Mouse (Mus musculus): Measurements from ENCODE around the gene Olfr1302. TPM values are rescaled to one million over a fixed set of nuclear protein-coding genes. Genes with fewer than 3 reads are reported as not detected.

Olfr1302 gene
- polyA plus RNA-seq (2015; fragmentation: Nextera tagmentation; extraction: Ambion mirVana), result not detected in 2 replicates

DNA sequence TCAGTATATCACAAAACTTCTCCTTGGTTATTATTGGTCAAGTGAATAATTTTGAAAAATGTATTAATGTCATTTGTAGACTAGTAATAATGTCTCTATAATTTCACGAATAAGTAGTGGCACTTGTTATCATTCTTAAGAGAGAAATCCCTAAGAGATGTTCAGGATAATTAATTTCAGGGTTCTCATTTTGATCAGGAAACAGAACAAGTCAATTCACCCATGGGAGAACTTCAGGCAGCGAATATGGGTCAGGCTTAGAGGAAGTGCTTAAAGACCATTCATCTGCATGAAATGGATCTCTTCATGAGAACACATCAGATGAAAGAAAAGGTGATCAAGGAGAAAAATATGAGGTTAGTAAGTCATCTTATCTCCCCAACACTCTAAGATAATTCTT, at the start of gene Olfr1302:
Gene Olfr1302 (plus strand): TSS at position 301 of the 400 bp plus-strand sequence.
- no peak within 1 kb of the TSS for H3K4me2 ChIP-seq
- H3K27me3 ChIP-seq (replicated peaks), result no peaks in the 10 kb centered on the region
- H3K36me3 ChIP-seq, result no peaks in the 10 kb centered on the region
- H3K4me3 ChIP-seq, result no peak within 1 kb of the TSS
- H3K9ac ChIP-seq, result no peak within 1 kb of the TSS
- H3K4me1 ChIP-seq, result no peaks in the 10 kb centered on the region
- no peak within 1 kb of the TSS for H3K27ac ChIP-seq (replicated peaks)
- ATAC-seq (ENCODE audit: extremely low read depth, insufficient number of reproducible peaks, low FRiP score, low TSS enrichment), result no peak
- WGBS, result 67% methylated on average over 2 of the region's 2 CpGs
- H3K9me3 ChIP-seq, result no peaks in the 10 kb centered on the region

DNA sequence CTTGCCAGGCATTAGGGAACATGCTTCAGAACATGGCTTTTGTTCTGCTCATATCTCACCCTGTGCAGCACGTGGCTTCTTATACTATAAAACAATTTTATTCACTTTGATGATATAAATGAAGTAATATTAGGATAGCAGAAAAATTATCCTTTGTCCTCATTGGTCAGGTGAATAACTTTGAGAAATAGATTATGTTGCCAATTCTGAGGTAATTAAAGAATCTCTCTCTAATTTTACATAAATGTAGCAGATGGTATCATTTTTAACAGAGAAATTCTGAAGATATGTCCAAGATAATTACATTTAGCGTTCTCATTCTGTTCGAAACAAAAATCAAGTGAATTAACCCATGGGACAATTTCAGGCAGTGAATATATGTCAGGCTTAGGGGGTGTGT, 26.5 kb upstream of the Olfr1302 start, which contains the start of gene Olfr1301:
Gene Olfr1301 (plus strand): TSS at position 301 of the 400 bp plus-strand sequence.
- Histone ChIP-seq H3K9me3 (no peaks in the 10 kb centered on the region), H3K4me3 (no peak within 1 kb of the TSS), H3K27me3 (replicated peaks) (no peaks in the 10 kb centered on the region), H3K27ac (replicated peaks) (no peak within 1 kb of the TSS), H3K36me3 (no peaks in the 10 kb centered on the region), H3K9ac (no peak within 1 kb of the TSS), H3K4me1 (no peaks in the 10 kb centered on the region), H3K4me2 (no peak within 1 kb of the TSS)
- ATAC-seq (ENCODE audit: extremely low read depth, insufficient number of reproducible peaks, low FRiP score, low TSS enrichment), result no peak
- 67% methylated on average over 3 of the region's 3 CpGs for WGBS

DNA sequence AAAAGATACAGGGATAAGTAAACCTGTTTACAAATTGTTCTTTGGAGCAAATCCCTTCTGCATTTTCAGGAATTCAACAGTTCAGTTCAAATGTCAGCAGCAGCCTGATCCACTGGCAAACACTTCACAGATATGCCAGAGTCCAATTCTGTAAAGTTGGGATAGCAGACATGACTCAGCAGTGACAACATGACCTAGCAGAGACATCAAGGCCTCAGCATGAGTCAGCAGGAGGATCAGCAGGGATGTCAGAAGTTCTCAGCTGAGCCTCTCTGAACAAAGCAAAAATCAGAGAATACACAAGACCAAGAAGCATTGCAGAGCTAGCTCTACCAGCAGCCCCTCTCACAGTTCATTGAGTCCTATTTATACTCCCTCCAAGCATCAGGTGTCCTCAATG, 35.7 kb downstream of the Olfr1302 start:
- H3K36me3 ChIP-seq, result no peaks in the 10 kb centered on the region
- no peak overlapping the region for H3K9ac ChIP-seq
- H3K4me1 ChIP-seq, result no peaks in the 10 kb centered on the region
- H3K9me3 ChIP-seq, result no peaks in the 10 kb centered on the region
- ATAC-seq (ENCODE audit: extremely low read depth, insufficient number of reproducible peaks, low FRiP score, low TSS enrichment), result no peak
- no peak overlapping the region for H3K27ac ChIP-seq (replicated peaks)
- H3K4me3 ChIP-seq, result no peak overlapping the region
- H3K27me3 ChIP-seq (replicated peaks), result no peaks in the 10 kb centered on the region
- no peak overlapping the region for H3K4me2 ChIP-seq

DNA sequence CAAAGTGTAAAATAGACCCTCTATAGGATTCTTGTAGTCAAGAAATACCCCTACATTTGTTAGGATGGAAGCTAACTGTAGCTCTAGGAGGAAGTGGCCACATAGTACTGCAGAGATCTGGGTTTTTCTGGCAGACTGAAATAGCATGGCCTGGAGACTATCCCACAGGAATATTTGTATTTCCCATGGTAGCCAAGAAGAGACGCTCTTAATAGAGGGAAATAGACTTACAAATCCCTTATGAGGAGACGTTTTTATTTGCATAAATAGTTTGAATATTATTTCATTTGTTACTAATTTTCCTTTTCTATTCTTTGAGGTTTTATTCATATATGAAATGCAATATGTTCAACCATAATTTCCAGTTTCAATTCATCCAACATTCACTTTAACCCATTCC, 43.0 kb downstream of the Olfr1302 start, which contains the start of gene Olfr1303:
Gene Olfr1303 (minus strand): TSS at position 101 of the 400 bp plus-strand sequence.
- Histone ChIP-seq H3K27ac (replicated peaks) (no peak within 1 kb of the TSS), H3K9me3 (no peaks in the 10 kb centered on the region), H3K27me3 (replicated peaks) (no peaks in the 10 kb centered on the region), H3K36me3 (no peaks in the 10 kb centered on the region), H3K4me2 (no peak within 1 kb of the TSS), H3K9ac (no peak within 1 kb of the TSS), H3K4me3 (no peak within 1 kb of the TSS), H3K4me1 (no peaks in the 10 kb centered on the region)
- no peak for ATAC-seq (ENCODE audit: extremely low read depth, insufficient number of reproducible peaks, low FRiP score, low TSS enrichment)
- 70% methylated on average over 2 of the region's 2 CpGs for whole genome bisulfite sequencing

Other genes starting within 250 kb of the Olfr1302 start
- gene Olfr1294, start 237.1 kb upstream of the Olfr1302 start, polyA plus RNA-seq (2015; fragmentation: Nextera tagmentation; extraction: Ambion mirVana), result not detected in 2 replicates
- not detected in 2 replicates for gene Olfr1295, start 207.7 kb upstream of the Olfr1302 start, polyA plus RNA-seq (2015; fragmentation: Nextera tagmentation; extraction: Ambion mirVana)
- not detected in 2 replicates for gene Olfr1297, start 150.9 kb upstream of the Olfr1302 start, polyA plus RNA-seq (2015; fragmentation: Nextera tagmentation; extraction: Ambion mirVana)
- not detected in 2 replicates for gene Olfr1298, start 128.2 kb upstream of the Olfr1302 start, polyA plus RNA-seq (2015; fragmentation: Nextera tagmentation; extraction: Ambion mirVana)
- gene Olfr1299, start 116.0 kb upstream of the Olfr1302 start, polyA plus RNA-seq (2015; fragmentation: Nextera tagmentation; extraction: Ambion mirVana), result not detected in 2 replicates
- gene Olfr1301, start 26.4 kb upstream of the Olfr1302 start, polyA plus RNA-seq (2015; fragmentation: Nextera tagmentation; extraction: Ambion mirVana), result not detected in 2 replicates
- not detected in 2 replicates for gene Olfr1303, start 42.9 kb downstream of the Olfr1302 start, polyA plus RNA-seq (2015; fragmentation: Nextera tagmentation; extraction: Ambion mirVana)
- not detected in 2 replicates for gene Olfr1305, start 99.7 kb downstream of the Olfr1302 start, polyA plus RNA-seq (2015; fragmentation: Nextera tagmentation; extraction: Ambion mirVana)
- gene Olfr1306, start 138.8 kb downstream of the Olfr1302 start, polyA plus RNA-seq (2015; fragmentation: Nextera tagmentation; extraction: Ambion mirVana), result not detected in 2 replicates
- gene Olfr1307, start 172.0 kb downstream of the Olfr1302 start, polyA plus RNA-seq (2015; fragmentation: Nextera tagmentation; extraction: Ambion mirVana), result 0.01 TPM in 1 of 2 replicates, not detected in the other
- not detected in 2 replicates for gene Olfr1308, start 187.5 kb downstream of the Olfr1302 start, polyA plus RNA-seq (2015; fragmentation: Nextera tagmentation; extraction: Ambion mirVana)
- not detected in 2 replicates for gene Olfr1309, start 212.9 kb downstream of the Olfr1302 start, polyA plus RNA-seq (2015; fragmentation: Nextera tagmentation; extraction: Ambion mirVana)
- gene Olfr1310, start 235.3 kb downstream of the Olfr1302 start, polyA plus RNA-seq (2015; fragmentation: Nextera tagmentation; extraction: Ambion mirVana), result not detected in 2 replicates
- gene Olfr1311, start 247.0 kb downstream of the Olfr1302 start, polyA plus RNA-seq (2015; fragmentation: Nextera tagmentation; extraction: Ambion mirVana), result not detected in 2 replicates

Measured in heart, embryonic 13.5 days (tissue).